Mouse (Mus musculus): ENCODE data around the gene Nol6.

Gene Nol6

DNA sequence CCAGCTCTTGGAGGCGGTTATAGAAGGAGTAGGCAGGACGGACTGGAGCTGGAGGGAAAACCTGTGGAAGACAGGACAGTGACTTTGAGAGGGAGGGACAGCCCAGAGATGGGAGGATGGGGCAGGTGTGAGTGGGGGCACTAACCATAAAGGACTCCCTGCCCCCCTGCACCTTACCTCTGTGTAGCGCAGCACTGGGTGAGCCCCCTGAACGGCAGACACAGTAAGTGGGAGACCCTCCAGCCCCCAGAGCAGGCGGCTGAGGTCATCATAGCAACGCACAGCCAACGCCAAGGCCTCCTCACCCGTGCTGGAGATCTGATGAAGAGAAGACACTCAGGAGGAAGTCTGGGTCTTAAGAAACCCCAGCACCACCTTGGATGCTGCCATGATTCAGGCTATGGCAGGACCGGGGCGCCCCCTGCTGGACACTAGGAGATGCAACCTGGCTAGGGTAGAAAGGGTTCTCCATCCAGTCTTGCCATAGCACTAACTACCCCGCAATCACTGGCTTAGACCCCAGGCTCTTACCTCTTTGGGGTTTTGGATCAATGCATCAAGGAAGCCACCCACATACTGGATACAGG, 5.5 kb downstream of the Nol6 start:
- in situ Hi-C loops (cut with MboI, MseI), result loop anchor here (5.0 kb wide), 1 partner anchor 56 kb away; no protein-coding TSS in a partner anchor

DNA sequence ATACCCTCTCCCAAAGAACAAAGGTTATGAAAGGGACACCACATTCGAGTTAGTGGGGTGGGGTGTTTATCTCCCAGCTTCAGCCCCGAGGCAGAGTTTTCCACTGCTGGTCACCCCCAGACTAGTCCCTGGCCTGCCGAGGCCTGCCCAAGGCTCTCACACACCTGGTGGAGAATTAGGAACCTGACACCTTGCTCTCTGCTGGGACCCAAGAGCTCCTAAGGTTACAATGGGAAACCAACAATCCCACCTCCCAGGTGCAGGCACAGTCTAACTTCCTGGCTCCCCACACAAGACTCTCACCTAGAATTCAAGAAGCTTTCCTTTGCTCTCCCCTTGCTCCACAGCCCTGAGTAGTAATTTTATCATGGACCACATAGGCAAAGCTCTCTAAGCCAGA, 7.4 kb downstream of the Nol6 start:
- in situ Hi-C loops (cut with MboI, MseI), result loop anchor here (5.0 kb wide), 1 partner anchor 55 kb away; no protein-coding TSS in a partner anchor

DNA sequence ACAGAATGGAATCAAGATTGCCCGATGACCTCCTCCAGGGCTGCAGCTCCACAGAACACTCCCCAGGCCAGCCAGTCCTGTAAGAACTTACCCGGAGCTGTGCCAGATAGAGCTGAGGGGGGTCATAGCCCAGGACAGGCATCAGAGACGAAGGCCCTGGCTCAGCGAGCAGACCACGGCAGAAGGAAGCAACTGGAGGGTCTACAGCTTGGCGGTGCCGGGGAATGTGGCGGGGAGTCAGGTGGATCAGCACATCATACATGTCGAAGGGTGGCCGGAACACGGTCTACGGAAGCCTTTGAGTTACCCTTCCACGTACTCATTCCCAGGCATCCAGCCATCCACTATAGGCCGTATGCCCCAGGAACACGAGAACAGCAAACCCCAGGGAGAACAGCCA, 8.5 kb downstream of the Nol6 start:
- in situ Hi-C loops (cut with MboI, MseI), result loop anchor here (5.0 kb wide), 1 partner anchor 53 kb away; no protein-coding TSS in a partner anchor

DNA sequence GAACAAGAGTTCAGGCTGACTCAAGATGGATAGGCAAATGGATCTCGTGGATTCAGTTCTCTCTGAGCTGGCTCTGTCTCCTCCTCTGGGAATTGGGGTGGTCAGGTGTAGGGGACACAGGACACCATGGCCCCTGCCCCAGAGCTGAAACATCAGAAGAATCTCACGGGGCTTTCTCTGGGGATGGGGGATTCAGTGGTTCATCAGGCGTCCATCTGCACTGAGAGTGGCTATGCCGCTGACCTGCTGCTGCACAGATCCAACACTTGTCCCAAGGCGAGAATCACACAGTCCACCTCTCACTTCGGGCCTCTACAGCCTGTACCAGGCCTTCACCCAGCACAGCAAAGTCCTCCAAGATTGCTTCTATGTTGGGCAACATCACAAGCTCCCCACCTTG, 9.2 kb downstream of the Nol6 start:
- in situ Hi-C loops (cut with MboI, MseI), result loop anchor here (5.0 kb wide), 1 partner anchor 53 kb away; no protein-coding TSS in a partner anchor

DNA sequence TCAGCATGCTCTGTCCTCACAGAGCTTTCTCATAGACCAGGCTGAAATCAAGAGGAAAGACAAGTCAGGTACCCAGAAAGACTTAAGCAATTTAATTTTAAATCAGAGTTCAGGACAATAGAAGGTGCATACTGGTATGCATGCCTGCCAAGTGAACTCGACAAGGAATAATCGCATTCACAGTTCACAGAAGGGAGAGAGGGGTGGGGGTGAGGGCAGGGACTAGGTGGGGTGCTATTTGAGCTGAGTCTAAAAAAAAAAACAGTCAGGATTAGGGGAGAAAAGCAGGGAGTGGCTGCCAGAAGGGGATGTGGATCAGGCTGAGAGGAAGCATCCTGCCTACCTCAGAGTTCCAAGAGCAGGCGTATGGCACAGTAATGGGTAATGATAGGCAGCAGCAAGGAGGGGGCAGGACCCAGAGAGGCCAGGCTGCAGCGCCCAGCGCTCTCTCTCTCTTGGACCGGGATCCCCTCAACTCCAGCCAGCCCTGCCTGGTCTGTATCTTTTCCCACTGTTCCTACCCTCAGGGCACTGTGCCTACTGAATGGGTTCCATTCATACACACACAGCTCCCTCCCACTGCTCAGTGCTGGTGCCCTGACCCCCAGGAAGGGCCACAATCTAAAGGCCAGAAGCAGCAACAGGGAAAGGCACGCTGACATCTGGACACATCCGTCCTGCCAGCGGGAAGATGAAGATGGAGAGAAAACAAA, 9.7 kb downstream of the Nol6 start:
- in situ Hi-C loops (cut with MboI, MseI), result loop anchor here (5.0 kb wide), 1 partner anchor 52 kb away; no protein-coding TSS in a partner anchor

DNA sequence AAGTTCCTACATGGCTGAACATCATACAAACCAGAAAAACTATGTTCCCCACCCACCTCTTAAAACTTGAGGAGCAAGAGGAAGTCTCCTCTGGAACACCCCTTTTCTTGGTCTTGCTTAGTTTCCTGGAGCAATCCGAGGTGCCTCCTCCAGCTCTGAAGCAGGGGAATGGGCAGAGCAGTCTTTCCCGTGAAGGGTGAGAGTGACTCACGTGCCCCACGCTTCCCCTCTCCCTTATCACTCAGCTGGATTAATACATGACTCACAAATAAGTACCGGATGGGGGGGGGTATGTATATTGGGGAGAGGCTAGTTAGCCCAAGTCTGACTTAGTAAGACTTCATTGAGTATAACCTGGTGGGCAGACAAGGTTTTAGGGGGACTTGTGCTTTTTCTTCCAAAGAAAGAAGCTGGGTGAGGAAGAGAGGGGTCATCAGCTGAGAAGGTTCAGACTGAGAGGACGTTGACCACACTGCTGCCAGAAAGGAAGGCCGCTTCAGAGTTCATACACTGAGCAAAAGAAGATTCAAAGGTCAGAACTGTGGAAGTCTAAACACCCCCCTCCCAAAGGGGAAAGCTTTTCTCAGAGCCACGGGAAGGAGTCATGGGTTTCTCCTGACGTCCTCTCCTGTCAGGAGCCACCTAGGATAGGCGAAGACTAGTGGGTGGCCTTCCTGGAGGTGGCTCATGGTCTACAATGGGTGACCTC, 15.4 kb downstream of the Nol6 start:
- in situ Hi-C loops (cut with MboI, MseI), result no loop called here

DNA sequence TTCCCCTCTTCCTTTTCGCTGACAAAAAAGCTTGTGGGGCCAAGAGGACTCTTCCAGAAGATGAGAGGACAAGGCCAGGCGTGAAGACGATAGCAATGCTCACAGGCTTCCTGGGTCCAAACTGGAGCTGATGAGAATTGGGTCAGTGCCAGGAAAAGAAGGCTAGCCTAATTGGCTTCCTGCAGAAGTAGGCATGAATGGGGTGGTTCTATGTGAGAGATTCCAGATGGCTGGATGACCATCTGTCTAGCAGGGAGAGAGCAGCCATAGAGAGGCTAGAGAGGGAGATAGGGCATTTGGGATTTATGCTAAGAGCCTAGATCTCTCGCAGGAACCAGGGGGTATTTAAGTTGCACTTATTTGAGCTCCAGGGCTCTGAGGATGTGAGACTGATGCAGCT, 16.8 kb downstream of the Nol6 start:
- in situ Hi-C loops (cut with MboI, MseI), result no loop called here

DNA sequence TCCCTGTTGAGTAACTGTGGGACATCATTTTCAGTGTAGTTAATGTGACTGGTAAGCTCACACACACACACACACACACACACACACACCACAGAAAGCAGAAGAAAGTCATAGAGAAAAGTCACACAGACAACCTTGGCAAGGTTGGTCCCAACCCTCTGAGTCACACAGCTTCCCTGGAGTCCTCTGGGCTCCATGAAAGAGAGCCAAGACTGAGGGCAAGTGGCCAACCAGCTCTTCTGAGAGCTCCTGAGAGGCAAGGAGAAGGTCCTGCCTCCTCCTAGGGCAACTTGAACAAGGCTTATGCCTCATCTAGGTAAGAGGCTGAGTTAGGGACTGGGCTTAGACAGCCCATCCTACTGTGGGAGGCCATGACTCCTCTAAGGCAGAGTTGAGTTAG, 21.4 kb downstream of the Nol6 start:
- in situ Hi-C loops (cut with MboI, MseI), result no loop called here

DNA sequence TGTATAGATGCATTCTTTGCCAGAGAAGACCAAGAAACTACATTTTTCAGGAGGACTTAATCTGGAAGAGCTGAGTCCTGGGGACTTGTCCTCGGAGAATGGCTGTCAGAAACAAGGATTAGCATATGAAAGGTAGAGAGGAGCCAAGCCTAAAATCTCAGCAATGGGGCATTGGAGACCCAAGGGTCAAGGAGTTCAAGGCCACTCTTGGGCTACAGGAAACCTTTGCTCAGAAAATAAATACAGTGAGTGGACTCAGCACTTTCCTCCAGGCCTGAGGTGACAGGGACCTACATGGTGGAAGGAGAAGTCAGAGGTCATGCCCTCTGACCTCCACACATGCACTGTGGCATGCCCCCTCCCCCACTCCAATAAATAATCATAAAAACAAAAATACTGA, 23.3 kb downstream of the Nol6 start:
- in situ Hi-C loops (cut with MboI, MseI), result no loop called here

DNA sequence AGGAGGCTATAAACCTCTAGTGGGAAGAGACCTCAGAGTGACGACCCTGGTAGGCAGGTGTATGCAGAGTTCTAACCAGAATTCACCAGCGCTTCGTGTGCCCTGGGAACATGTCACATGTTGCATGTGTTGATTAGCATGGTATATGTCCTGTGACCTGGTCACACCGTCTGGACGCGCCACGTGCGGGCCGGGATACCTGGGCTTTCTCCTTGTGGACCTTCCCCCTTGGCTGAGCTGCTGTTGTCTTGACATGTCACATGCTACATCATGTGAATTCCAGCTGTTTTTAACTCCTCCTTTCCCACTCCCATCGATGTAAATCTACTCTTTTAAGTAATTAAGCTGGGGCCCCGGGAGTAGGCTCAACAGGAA, 25.7 kb downstream of the Nol6 start:
- in situ Hi-C loops (cut with MboI, MseI), result loop anchor here (25.0 kb wide), 1 partner anchor 614 kb away; the partner anchor contains the start of genes Dctn3 and Rpp25l

DNA sequence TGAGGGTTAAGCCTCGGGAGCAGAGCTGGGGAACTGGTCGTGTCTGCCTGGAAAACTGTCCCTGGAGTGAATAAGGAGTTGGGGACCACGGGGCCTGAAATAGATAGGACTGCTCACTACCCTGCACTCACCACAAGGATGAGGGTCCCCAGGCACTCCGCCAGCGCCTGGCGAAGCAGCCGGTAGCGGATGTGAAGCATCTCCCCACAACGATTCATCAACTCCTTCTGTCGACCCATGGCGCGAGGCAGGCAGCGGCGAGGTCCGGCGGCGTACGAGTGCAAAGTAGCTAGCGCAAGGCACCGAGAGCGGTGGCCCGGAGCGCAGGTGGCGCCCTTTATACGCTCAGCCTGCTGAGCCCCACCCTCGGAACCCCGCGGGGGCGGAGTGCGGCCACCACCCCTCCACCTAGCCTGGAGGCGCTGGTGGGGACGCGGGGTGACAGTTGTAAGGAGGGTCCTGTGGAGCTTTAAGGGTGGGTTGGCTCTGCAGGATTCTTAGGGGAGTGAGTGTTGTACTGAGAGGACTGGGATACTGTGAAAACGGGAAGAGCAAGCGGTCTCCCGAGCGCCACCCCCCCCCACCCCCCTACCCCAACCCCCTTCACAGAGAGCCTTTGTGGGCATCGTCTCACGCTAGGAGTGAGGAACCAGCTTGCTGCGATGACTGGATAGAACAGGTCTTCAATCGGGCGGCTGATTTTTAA, 26.2 kb downstream of the Nol6 start, which contains the start of gene Aqp3:
Aqp3 (minus strand) TSS at position 313 of the 706 bp plus-strand sequence.
- in situ Hi-C loops (cut with MboI, MseI), result loop anchor here (25.0 kb wide), 1 partner anchor 614 kb away; the partner anchor contains the start of genes Dctn3 and Rpp25l

DNA sequence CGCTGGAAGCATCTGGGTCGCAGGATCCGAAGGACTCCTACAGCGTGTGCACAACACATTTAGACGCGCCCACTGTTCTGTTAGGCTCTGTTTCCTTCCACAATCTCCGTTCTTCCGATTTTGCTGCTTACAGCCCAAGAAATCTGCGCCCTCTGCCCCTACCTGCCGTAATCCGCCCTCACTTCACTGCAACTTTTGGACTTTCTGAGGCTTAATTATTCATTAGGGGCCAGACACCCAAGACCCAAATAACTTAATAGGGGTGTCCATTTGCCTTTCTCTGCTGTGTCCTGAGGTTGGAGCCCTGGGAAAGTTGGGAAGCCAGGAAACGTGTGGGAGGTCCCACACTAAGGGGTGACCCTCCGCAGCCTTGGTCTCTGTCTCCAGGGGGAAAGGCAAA, 26.9 kb downstream of the Nol6 start:
- in situ Hi-C loops (cut with MboI, MseI), result loop anchor here (25.0 kb wide), 1 partner anchor 615 kb away; the partner anchor contains the start of genes Dctn3 and Rpp25l

DNA sequence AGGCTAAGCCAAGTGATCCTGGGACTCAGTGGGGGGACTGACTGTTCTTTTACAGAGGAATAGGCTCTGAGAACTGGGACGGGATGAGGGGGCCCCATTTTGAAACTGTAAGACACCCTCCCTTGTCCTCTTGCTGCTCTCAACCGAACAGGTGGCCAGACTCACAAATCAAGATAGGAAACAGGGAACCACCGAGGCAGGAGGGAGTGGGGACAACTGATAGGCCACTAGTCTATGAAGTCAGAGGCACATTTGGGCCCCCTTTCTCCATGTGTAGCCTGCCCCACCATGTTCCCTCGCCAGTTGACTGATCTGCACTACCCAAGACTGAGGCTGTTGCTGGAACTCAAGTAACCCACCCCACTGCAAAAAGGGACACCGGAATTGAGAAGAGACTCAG, 27.5 kb downstream of the Nol6 start:
- in situ Hi-C loops (cut with MboI, MseI), result loop anchor here (25.0 kb wide), 1 partner anchor 616 kb away; the partner anchor contains the start of genes Dctn3 and Rpp25l

DNA sequence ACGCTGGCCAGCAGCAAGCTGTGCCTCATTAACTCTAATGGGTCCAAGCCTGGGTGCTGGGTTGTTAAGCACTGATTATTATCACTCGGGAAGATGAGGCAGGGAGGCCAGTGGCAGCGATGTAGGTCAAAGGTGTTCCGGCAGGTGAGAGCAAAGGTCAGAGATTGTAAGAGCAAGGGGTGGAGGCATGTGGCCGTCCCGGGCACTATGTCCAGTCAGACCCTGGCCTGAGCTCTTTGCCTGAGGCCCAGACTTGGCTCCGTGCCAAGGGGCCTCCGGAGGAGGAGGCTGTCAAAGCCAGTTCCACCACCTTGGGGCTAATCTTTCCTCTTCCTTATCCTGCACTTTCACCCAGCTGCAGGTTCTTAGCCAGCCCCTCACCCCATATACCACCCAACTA, 28.1 kb downstream of the Nol6 start:
- in situ Hi-C loops (cut with MboI, MseI), result loop anchor here (25.0 kb wide), 1 partner anchor 616 kb away; the partner anchor contains the start of genes Dctn3 and Rpp25l

DNA sequence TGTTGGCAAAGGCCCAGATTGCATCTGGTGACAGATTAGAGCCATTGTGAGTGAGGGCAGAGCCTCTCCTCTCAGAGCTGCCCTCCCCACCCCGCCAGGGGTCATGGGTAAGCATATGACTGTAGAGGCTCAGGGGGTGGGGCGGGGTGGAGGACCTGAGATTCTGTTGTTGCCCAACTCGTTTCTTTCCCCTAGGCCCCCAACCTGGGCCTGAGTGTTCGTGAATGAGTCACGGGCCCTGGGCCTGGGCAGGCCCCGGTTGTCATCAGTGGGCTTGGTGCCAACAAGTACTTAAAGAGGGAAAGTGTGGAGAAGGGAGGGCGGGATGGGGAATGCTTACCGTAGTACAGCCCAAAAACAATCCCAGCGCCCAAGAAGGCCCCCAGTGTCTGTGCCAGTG, 29.9 kb downstream of the Nol6 start:
- in situ Hi-C loops (cut with MboI, MseI), result loop anchor here (25.0 kb wide), 1 partner anchor 618 kb away; the partner anchor contains the start of genes Dctn3 and Rpp25l

DNA sequence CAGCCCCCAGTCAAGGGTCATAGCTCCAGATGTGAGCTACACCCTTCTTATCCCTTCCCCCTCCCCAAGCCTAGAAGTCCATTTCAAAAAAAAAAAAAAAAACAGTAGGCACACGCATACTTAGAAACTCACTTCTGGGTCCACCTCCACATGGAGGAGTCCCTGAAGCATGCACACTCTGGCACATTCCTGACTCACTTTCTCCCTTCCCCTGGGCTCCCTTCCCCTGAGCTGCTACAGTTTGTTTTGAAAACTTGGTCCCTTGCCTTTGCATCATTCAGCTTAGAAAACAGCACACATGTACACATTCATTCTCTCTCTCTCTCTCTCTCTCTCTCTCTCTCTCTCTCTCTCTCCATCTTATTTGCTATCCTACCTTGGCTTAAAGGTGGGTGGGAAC, 31.3 kb downstream of the Nol6 start:
- in situ Hi-C loops (cut with MboI, MseI), result loop anchor here (25.0 kb wide), 1 partner anchor 619 kb away; the partner anchor contains the start of genes Dctn3 and Rpp25l

DNA sequence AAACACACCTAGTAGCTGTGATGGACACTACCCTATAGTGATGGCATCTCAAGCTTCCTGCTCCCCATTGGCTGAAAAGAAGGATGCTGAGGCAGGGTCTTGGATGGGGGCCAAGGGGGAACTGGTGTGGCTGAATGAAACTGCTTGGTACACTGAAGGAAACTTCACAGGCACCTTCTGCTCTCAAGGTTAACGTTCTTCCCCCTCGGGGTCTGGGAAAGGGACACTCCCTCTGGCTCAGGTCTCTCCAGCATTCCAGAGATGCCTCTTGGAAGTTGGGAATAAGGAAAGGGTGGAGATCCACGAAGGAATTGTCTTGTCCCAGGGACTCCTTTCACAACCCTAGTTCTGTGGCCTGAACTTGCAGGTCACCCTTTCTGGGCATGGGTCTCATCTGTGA, 32.9 kb downstream of the Nol6 start:
- in situ Hi-C loops (cut with MboI, MseI), result loop anchor here (25.0 kb wide), 1 partner anchor 621 kb away; the partner anchor contains the start of genes Dctn3 and Rpp25l

DNA sequence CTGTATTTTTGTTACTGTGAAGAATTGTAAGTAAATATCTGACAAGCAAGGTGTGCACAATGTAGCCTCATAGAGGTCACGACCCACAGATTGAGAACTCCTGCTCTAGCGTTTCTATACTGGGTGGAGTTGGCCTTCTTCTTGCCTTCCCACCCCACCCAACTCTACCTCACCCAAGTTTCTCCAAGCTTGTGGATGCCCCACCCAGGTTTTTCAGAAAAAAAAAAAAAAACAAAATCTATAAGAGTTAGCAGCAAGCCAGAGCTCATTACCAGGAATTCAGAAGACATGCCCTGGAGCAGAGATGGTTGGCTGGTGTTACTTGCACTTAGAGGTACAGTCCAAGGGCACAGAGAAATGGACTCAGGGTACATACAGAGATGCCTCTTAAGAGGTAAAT, 34.5 kb downstream of the Nol6 start:
- in situ Hi-C loops (cut with MboI, MseI), result loop anchor here (25.0 kb wide), 1 partner anchor 623 kb away; the partner anchor contains the start of genes Dctn3 and Rpp25l

DNA sequence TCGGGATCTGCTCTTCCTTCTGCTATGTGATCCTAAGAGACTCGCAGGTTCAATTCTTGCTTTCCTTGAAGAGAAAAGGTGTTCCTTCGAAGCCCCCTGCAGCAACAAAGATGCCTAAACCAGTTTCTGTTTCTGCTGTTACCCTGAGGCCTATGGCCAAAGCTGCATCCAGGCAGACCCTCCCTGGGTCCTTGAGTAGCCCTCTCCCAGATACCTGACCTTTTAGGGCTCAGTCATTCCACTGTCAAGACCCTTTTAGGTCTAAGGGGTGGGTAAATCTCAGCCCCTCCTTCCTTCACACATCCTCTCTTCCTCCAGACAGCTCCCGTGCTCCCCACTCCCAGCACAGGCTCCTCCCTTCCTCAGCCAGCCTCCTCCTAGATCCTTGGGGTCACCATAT, 35.1 kb downstream of the Nol6 start:
- in situ Hi-C loops (cut with MboI, MseI), result loop anchor here (25.0 kb wide), 1 partner anchor 623 kb away; the partner anchor contains the start of genes Dctn3 and Rpp25l

DNA sequence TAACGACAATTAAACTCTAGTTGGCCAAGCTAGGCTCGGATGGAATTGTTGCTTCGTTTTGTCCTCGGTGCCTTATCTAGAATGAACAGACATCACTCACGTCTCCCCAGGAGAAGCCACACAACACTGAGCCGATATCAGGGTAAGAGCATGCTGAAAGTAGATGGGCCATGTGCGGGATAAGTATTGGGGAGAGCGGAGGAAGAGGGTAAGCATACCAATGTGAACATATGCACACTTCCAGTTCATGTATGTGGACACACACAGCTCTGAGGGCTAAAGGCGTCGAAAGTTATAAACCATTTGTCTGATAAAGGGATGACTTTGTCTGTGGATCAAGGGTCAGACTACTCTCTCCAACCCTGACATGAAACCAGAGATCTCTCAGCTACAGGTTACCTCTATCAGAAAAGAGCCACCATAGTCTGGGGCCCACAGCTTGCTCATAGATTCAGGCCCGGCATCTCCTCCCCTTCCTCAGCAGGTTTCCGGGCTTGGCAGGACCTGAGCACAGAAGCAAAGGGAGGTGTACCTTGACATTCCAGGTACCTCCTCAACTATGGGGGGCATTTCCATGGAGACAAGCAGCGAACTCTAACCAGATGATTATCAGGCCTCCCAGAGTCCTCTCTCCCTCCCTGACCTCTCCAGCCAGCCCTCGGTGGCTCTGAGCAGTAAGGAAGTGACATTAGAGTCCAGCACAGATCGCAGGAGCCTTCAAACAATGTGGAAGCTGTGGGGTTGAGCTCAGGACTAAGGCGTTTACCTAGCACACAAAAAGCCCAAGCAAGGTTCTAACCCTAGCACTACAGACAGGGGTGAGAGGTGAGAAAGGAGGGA, 36.6 kb downstream of the Nol6 start:
- in situ Hi-C loops (cut with MboI, MseI), result loop anchor here (25.0 kb wide), 1 partner anchor 625 kb away; the partner anchor contains the start of genes Dctn3 and Rpp25l

Measured in regulatory T cell (primary cell).